Mouse (Mus musculus) bone marrow macrophage, adult 2 months (primary cell): ENCODE results near the gene Sdhc.

Source experiments
- CTCF ChIP-seq: IDR thresholded peaks from 2 replicates; pipeline ENCODE4 v1.5.1; 2012; ENCODE audit warnings: low read depth, mild to moderate bottlenecking, low read length, moderate library complexity
- POLR2A ChIP-seq: IDR thresholded peaks from 2 replicates; pipeline ENCODE4 v1.6.1; 2012; ENCODE audit warnings: mild to moderate bottlenecking, low read depth, low read length, borderline replicate concordance

- TF ChIP-seq CTCF, result no peak
- no peak for TF ChIP-seq POLR2A
These were observed 19.5 kb upstream of the Sdhc start for GRCm38 (mm10) chr1:171169913-171170312.
